ENCODE assay signal across 9 mouse cellular contexts in the genomic region with DNA sequence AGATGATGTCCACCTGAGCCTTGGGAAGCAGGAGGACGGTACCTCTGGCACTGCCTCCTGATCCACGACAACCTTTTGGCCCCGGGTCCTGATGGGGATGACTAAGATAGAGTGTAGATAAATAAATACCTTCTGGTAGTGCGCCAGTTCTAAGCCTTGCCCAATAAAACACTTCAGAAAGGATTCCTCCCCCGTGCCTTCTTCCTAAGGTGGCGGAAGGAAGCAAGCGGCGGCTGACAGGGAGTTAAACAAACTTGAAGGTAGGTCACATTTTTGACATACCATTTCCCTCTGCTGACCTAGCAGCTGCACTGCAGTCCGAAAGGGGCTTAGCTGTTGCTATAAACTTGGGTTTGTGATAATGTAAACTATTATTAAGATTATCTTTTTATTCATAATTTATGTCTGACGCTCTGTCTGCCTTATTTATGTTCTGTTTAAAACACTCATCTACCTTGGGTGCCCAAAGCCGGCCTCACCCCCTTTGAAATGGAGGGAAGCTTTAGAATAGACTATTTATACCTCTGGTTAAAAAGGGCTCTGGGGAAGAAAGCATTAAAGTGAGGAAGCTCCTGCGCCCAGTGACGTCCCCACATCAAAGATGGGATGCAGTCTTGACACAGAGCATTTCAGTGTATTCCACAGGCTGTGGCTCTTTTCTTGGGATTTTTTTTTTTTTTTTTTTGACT. TPM values are rescaled to one million over a fixed set of nuclear protein-coding genes. Genes with fewer than 3 reads are reported as not detected.
DNase-seq lines count a peak whose midpoint lies in the region; ATAC-seq and TF ChIP-seq lines count a peak whose summit lies in the region.
"Had no signal": no experiment of that assay in that cellular context is flagged by ENCODE, and none has a peak within 500 bp of the region (broad histone marks: within the 10 kb centered on the region; RNA-seq: fewer than 3 reads in every experiment).

No protein-coding gene starts in this region.

- TF ChIP-seq CTCF in kidney, adult 2 months (conservative IDR thresholded peaks at IDR 0.05; ENCODE audit: insufficient read depth, insufficient read length, low read depth, low read length), result peak; percentile 30; the same call in 1 of the 2 replicates

- no peak overlapping the region for H3K4me3 ChIP-seq in kidney, adult 2 months (ENCODE audit: insufficient read depth, low read depth, low read length)
- H3K4me3 ChIP-seq in intestine, embryonic 14.5 days (ENCODE audit: low read depth, low read length), result peak overlapping the region; percentile 10; the same call in 1 of the 2 replicates
- no peak overlapping the region for H3K4me3 ChIP-seq in midbrain, embryonic 16.5 days (ENCODE audit: low read depth, low read length)
- H3K4me3 ChIP-seq: hindbrain, embryonic 12.5 days had no signal

- no peak overlapping the region for H3K27ac ChIP-seq in kidney, adult 2 months (ENCODE audit: insufficient read depth, low read depth, low read length)
- H3K27ac ChIP-seq in intestine, embryonic 14.5 days (ENCODE audit: low read depth), result peak overlapping the region; percentile 67
- no peak overlapping the region for H3K27ac ChIP-seq in midbrain, embryonic 16.5 days (ENCODE audit: low read length)
- H3K27ac ChIP-seq: hindbrain, embryonic 12.5 days had no signal

- no peaks in the 10 kb centered on the region for H3K9me3 ChIP-seq in intestine, embryonic 14.5 days (ENCODE audit: control insufficient read depth, low read length)
- no peaks in the 10 kb centered on the region for H3K9me3 ChIP-seq in midbrain, embryonic 16.5 days (replicated peaks; ENCODE audit: control insufficient read depth, low read length, poor library complexity, severe bottlenecking)
- H3K9me3 ChIP-seq: hindbrain, embryonic 12.5 days had no signal

- peak; percentile 71 for DNase-seq in embryo, embryonic 10 days (ENCODE audit: low spot score)
- DNase-seq in embryo, embryonic 10.5 days (ENCODE audit: low spot score), result no peak
- no peak for DNase-seq in kidney, adult 2 months
- DNase-seq in kidney, adult 18-20 months, result no peak
- DNase-seq in intestine, embryonic 14.5 days (ENCODE audit: low spot score), result no peak
- peak; percentile 28 for DNase-seq in lung, postnatal 10 days
- no peak for DNase-seq in left cerebral cortex, postnatal 14 days (ENCODE audit: low spot score in 2 of 2)

- no peaks in the 10 kb centered on the region for H3K27me3 ChIP-seq in kidney, adult 2 months (replicated peaks; ENCODE audit: control insufficient read depth, insufficient read depth, low read length)
- no peaks in the 10 kb centered on the region for H3K27me3 ChIP-seq in intestine, embryonic 14.5 days (replicated peaks; ENCODE audit: control insufficient read depth, insufficient read depth, low read length)
- no peaks in the 10 kb centered on the region for H3K27me3 ChIP-seq in midbrain, embryonic 16.5 days (ENCODE audit: control insufficient read depth, insufficient read depth, low read depth, low read length)

- H3K9ac ChIP-seq in intestine, embryonic 14.5 days (ENCODE audit: low read length), result no peak overlapping the region
- no peak overlapping the region for H3K9ac ChIP-seq in midbrain, embryonic 16.5 days (ENCODE audit: low read depth, low read length)
- H3K9ac ChIP-seq: hindbrain, embryonic 12.5 days had no signal

- no peaks in the 10 kb centered on the region for H3K36me3 ChIP-seq in kidney, adult 2 months (ENCODE audit: control insufficient read depth, insufficient read depth, low read length)
- H3K36me3 ChIP-seq in intestine, embryonic 14.5 days (ENCODE audit: control insufficient read depth, insufficient read depth, low read length), result no peaks in the 10 kb centered on the region
- no peaks in the 10 kb centered on the region for H3K36me3 ChIP-seq in midbrain, embryonic 16.5 days (ENCODE audit: control insufficient read depth, insufficient read depth, low read length)

- intact Hi-C loops in left cerebral cortex, postnatal 14 days (cut with DNase I), result no loop called here

- no peak; the same call in 1 of the 2 replicates for ATAC-seq in intestine, embryonic 14.5 days (replicated peaks; ENCODE audit: low FRiP score, low TSS enrichment, low read depth)
- no peak for ATAC-seq in midbrain, embryonic 16.5 days

- H3K4me1 ChIP-seq in kidney, adult 2 months (ENCODE audit: control insufficient read depth, insufficient read depth, low read length), result peaks cover 11% of the 10 kb centered on the region
- peaks cover 34% of the 10 kb centered on the region for H3K4me1 ChIP-seq in intestine, embryonic 14.5 days (replicated peaks; ENCODE audit: control insufficient read depth, insufficient read depth, low read length)
- H3K4me1 ChIP-seq in midbrain, embryonic 16.5 days (ENCODE audit: control insufficient read depth, insufficient read depth, low read length), result peaks cover 7% of the 10 kb centered on the region

- peak overlapping the region; percentile 21 for H3K4me2 ChIP-seq in intestine, embryonic 14.5 days (ENCODE audit: low read length)
- H3K4me2 ChIP-seq in midbrain, embryonic 16.5 days (ENCODE audit: low read length), result no peak overlapping the region
- H3K4me2 ChIP-seq: hindbrain, embryonic 12.5 days had no signal

- TF ChIP-seq POLR2A in kidney, adult 2 months (IDR thresholded peaks at IDR 0.05; ENCODE audit: low read depth, low read length), result no peak

- 22% methylated on average over 13 of the region's 13 CpGs for WGBS in kidney, adult 2 months
- 8% methylated on average over 13 of the region's 13 CpGs for WGBS in intestine, embryonic 14.5 days
- 52% methylated on average over 13 of the region's 13 CpGs for WGBS in midbrain, embryonic 16.5 days

RNA-seq across cellular contexts. Expression of gene Il17rd, which starts 19.9 kb away (rescaled TPM):
- polyA plus RNA-seq in kidney, adult 2 months (2012; rRNA removed), result 3.3 and 3.8 TPM in 2 replicates
- 2.7 and 3.3 TPM in 2 replicates for polyA plus RNA-seq in intestine, embryonic 14.5 days (2014; fragmentation: Nextera tagmentation; extraction: Ambion mirVana)
- polyA plus RNA-seq in midbrain, embryonic 16.5 days (2015; fragmentation: Nextera tagmentation; extraction: Ambion mirVana), result 1.9 and 2.3 TPM in 2 replicates
- total RNA-seq in left cerebral cortex, postnatal 14 days (2021), result 1 to 10 TPM; 2.9 to 3.1 TPM

RNA-seq across cellular contexts. Expression of gene Arhgef3, which starts 56.0 kb away (rescaled TPM):
- polyA plus RNA-seq in kidney, adult 2 months (2012; rRNA removed), result 15.2 and 17.3 TPM in 2 replicates
- 15.6 and 18.0 TPM in 2 replicates for polyA plus RNA-seq in intestine, embryonic 14.5 days (2014; fragmentation: Nextera tagmentation; extraction: Ambion mirVana)
- polyA plus RNA-seq in midbrain, embryonic 16.5 days (2015; fragmentation: Nextera tagmentation; extraction: Ambion mirVana), result 7.8 and 10.8 TPM in 2 replicates
- total RNA-seq in left cerebral cortex, postnatal 14 days (2021), result 10 to 100 TPM; 50.4 to 50.5 TPM

Comparison
In these comparisons a context has a peak if more than half of its experiments do, and no peak if none do; other contexts are left out.
1. DNase-seq: peak in embryo, embryonic 10 days (single experiment) and lung, postnatal 10 days (single experiment); none in embryo, embryonic 10.5 days (single experiment), kidney, adult 2 months (single experiment), kidney, adult 18-20 months (single experiment), intestine, embryonic 14.5 days (single experiment) and left cerebral cortex, postnatal 14 days (0 of 2).